Mouse (Mus musculus): ENCODE data around the gene Esrra. TPM values are rescaled to one million over a fixed set of nuclear protein-coding genes. Genes with fewer than 3 reads are reported as not detected.

Gene Esrra
- polyA plus RNA-seq, 1 experiment: 27.2 TPM

- Histone ChIP-seq H3K4me3 (replicated peaks; ENCODE audit: control insufficient read depth, low read depth, low read length) (peak overlapping the region; percentile 12), H3K27ac (ENCODE audit: control insufficient read depth, insufficient read depth, low read depth, low read length, poor library complexity) (no peak overlapping the region), H3K4me1 (ENCODE audit: control insufficient read depth, insufficient read depth, low read length) (peaks cover 5% of the 10 kb centered on the region; the same call in 1 of the 2 replicates)
- TF ChIP-seq POLR2A (IDR thresholded peaks at IDR 0.05; ENCODE audit: borderline replicate concordance, control insufficient read depth, low read depth, low read length) (no peak), CTCF (IDR thresholded peaks at IDR 0.05; ENCODE audit: control insufficient read depth, insufficient read depth, low read length) (no peak)
- 59% methylated on average over 8 of the region's 8 CpGs for whole genome bisulfite sequencing
Measured at GRCm38 (mm10) chr19:6919876-6920740, 1.5 kb downstream of the Esrra start.

GRCm38 (mm10) chr19:6919431-6919830 lies 2.2 kb downstream of the Esrra start:
- H3K27ac ChIP-seq (ENCODE audit: control insufficient read depth, insufficient read depth, low read depth, low read length, poor library complexity): no peak overlapping the region
- H3K4me3 ChIP-seq (replicated peaks; ENCODE audit: control insufficient read depth, low read depth, low read length): no peak overlapping the region
- no peak for TF ChIP-seq POLR2A (IDR thresholded peaks at IDR 0.05; ENCODE audit: borderline replicate concordance, control insufficient read depth, low read depth, low read length)
- TF ChIP-seq CTCF (IDR thresholded peaks at IDR 0.05; ENCODE audit: control insufficient read depth, insufficient read depth, low read length): no peak
- peaks cover 3% of the 10 kb centered on the region; the same call in 1 of the 2 replicates for H3K4me1 ChIP-seq (ENCODE audit: control insufficient read depth, insufficient read depth, low read length)

- peaks cover 3% of the 10 kb centered on the region; the same call in 1 of the 2 replicates for H3K4me1 ChIP-seq (ENCODE audit: control insufficient read depth, insufficient read depth, low read length)
- H3K27ac ChIP-seq (ENCODE audit: control insufficient read depth, insufficient read depth, low read depth, low read length, poor library complexity): no peak overlapping the region
Measured at GRCm38 (mm10) chr19:6918321-6918720, 3.3 kb downstream of the Esrra start.

GRCm38 (mm10) chr19:6916496-6916895 lies 5.1 kb downstream of the Esrra start:
- Histone ChIP-seq H3K4me1 (ENCODE audit: control insufficient read depth, insufficient read depth, low read length) (peaks cover 1% of the 10 kb centered on the region; the same call in 1 of the 2 replicates), H3K27ac (ENCODE audit: control insufficient read depth, insufficient read depth, low read depth, low read length, poor library complexity) (no peak overlapping the region), H3K4me3 (replicated peaks; ENCODE audit: control insufficient read depth, low read depth, low read length) (no peak overlapping the region)
- no peak for TF ChIP-seq CTCF (IDR thresholded peaks at IDR 0.05; ENCODE audit: control insufficient read depth, insufficient read depth, low read length)
- TF ChIP-seq POLR2A (IDR thresholded peaks at IDR 0.05; ENCODE audit: borderline replicate concordance, control insufficient read depth, low read depth, low read length): no peak
- 82% methylated on average over 4 of the region's 4 CpGs for WGBS

More at GRCm38 (mm10) chr19:6918321-6918720, 3.3 kb downstream of the Esrra start:
- TF ChIP-seq CTCF (IDR thresholded peaks at IDR 0.05; ENCODE audit: control insufficient read depth, insufficient read depth, low read length) (no peak), POLR2A (IDR thresholded peaks at IDR 0.05; ENCODE audit: borderline replicate concordance, control insufficient read depth, low read depth, low read length) (no peak)
- no peak overlapping the region for H3K4me3 ChIP-seq (replicated peaks; ENCODE audit: control insufficient read depth, low read depth, low read length)
- 89% methylated on average over 4 of the region's 4 CpGs for WGBS

- Histone ChIP-seq H3K4me3 (replicated peaks; ENCODE audit: control insufficient read depth, low read depth, low read length) (no peak overlapping the region), H3K4me1 (ENCODE audit: control insufficient read depth, insufficient read depth, low read length) (peaks cover 1% of the 10 kb centered on the region; the same call in 1 of the 2 replicates), H3K27ac (ENCODE audit: control insufficient read depth, insufficient read depth, low read depth, low read length, poor library complexity) (no peak overlapping the region)
- TF ChIP-seq POLR2A (IDR thresholded peaks at IDR 0.05; ENCODE audit: borderline replicate concordance, control insufficient read depth, low read depth, low read length) (no peak), CTCF (IDR thresholded peaks at IDR 0.05; ENCODE audit: control insufficient read depth, insufficient read depth, low read length) (no peak)
- WGBS: 69% methylated on average over 4 of the region's 4 CpGs
Measured at GRCm38 (mm10) chr19:6915276-6915675, 6.3 kb downstream of the Esrra start.

- Histone ChIP-seq H3K4me1 (ENCODE audit: control insufficient read depth, insufficient read depth, low read length) (no peaks in the 10 kb centered on the region; the same call in 1 of the 2 replicates), H3K4me3 (replicated peaks; ENCODE audit: control insufficient read depth, low read depth, low read length) (no peak overlapping the region), H3K27ac (ENCODE audit: control insufficient read depth, insufficient read depth, low read depth, low read length, poor library complexity) (no peak overlapping the region)
- WGBS: 92% methylated on average over 9 of the region's 9 CpGs
- TF ChIP-seq CTCF (IDR thresholded peaks at IDR 0.05; ENCODE audit: control insufficient read depth, insufficient read depth, low read length): no peak
Measured at GRCm38 (mm10) chr19:6914540-6914939, 7.1 kb downstream of the Esrra start.

- H3K4me3 ChIP-seq (replicated peaks; ENCODE audit: control insufficient read depth, low read depth, low read length): no peak overlapping the region
- TF ChIP-seq POLR2A (IDR thresholded peaks at IDR 0.05; ENCODE audit: borderline replicate concordance, control insufficient read depth, low read depth, low read length) (no peak), CTCF (IDR thresholded peaks at IDR 0.05; ENCODE audit: control insufficient read depth, insufficient read depth, low read length) (no peak)
- WGBS: 88% methylated on average over 11 of the region's 11 CpGs
- no peak overlapping the region for H3K27ac ChIP-seq (ENCODE audit: control insufficient read depth, insufficient read depth, low read depth, low read length, poor library complexity)
- no peaks in the 10 kb centered on the region; the same call in 1 of the 2 replicates for H3K4me1 ChIP-seq (ENCODE audit: control insufficient read depth, insufficient read depth, low read length)
Measured at GRCm38 (mm10) chr19:6913991-6914390, 7.6 kb downstream of the Esrra start.

- TF ChIP-seq POLR2A (IDR thresholded peaks at IDR 0.05; ENCODE audit: borderline replicate concordance, control insufficient read depth, low read depth, low read length): no peak
- no peak for TF ChIP-seq CTCF (IDR thresholded peaks at IDR 0.05; ENCODE audit: control insufficient read depth, insufficient read depth, low read length)
- H3K4me1 ChIP-seq (ENCODE audit: control insufficient read depth, insufficient read depth, low read length): no peaks in the 10 kb centered on the region; the same call in 1 of the 2 replicates
- no peak overlapping the region for H3K27ac ChIP-seq (ENCODE audit: control insufficient read depth, insufficient read depth, low read depth, low read length, poor library complexity)
- 71% methylated on average over 6 of the region's 6 CpGs for WGBS
- H3K4me3 ChIP-seq (replicated peaks; ENCODE audit: control insufficient read depth, low read depth, low read length): no peak overlapping the region
Measured at GRCm38 (mm10) chr19:6913036-6913435, 8.6 kb downstream of the Esrra start.
